Mouse (Mus musculus) midbrain, embryonic 14.5 days (tissue): Measurements from ENCODE around the gene Tead3. TPM values are rescaled to one million over a fixed set of nuclear protein-coding genes. Genes with fewer than 3 reads are reported as not detected.

Source experiments
- ATAC-seq: fragments of 200-750 bp; cut with Nextera tagmentation; 2 replicates; pipeline ENCODE4 v1.8.0; 2017; ENCODE audit warnings: moderate number of reproducible peaks, moderate library complexity; ENCODE audit not compliant: low FRiP score, low TSS enrichment
- DNase-seq: peaks from one replicate; pipeline ENCODE4 v3.0.0-alpha.2; 2015
- H3K27ac ChIP-seq: fragments of 300-500 bp; sonication (generic); replicated peaks from 2 replicates; pipeline ENCODE4 v1.5.1; 2014; ENCODE audit warnings: mild to moderate bottlenecking, low read depth, low read length, moderate library complexity
- H3K27me3 ChIP-seq: fragments of 300-500 bp; sonication (generic); 2 replicates; pipeline ENCODE4 v1.6.1; 2014; ENCODE audit warnings: low read length, control low read depth, mixed read lengths; ENCODE audit not compliant: control insufficient read depth, insufficient read depth
- H3K36me3 ChIP-seq: fragments of 300-500 bp; sonication (generic); 2 replicates; pipeline ENCODE4 v1.6.1; 2014; ENCODE audit warnings: low read length, control low read depth; ENCODE audit not compliant: control insufficient read depth, insufficient read depth
- H3K4me1 ChIP-seq: fragments of 300-500 bp; sonication (generic); 2 replicates; pipeline ENCODE4 v1.6.1; 2014; ENCODE audit warnings: mild to moderate bottlenecking, antibody characterized with exemption, low read length, control low read depth; ENCODE audit not compliant: control insufficient read depth, insufficient read depth
- H3K4me2 ChIP-seq: fragments of 300-500 bp; sonication (generic); 2 replicates; pipeline ENCODE4 v1.6.1; 2014; ENCODE audit warnings: mild to moderate bottlenecking, low read length, moderate library complexity
- H3K4me3 ChIP-seq: fragments of 300-500 bp; sonication (generic); replicated peaks from 2 replicates; pipeline ENCODE4 v1.5.1; 2014; ENCODE audit warnings: low read depth, low read length
- H3K9ac ChIP-seq: fragments of 300-500 bp; sonication (generic); replicated peaks from 2 replicates; pipeline ENCODE4 v1.6.1; 2014; ENCODE audit warnings: mild to moderate bottlenecking, low read length, moderate library complexity
- H3K9me3 ChIP-seq: fragments of 300-500 bp; sonication (generic); 2 replicates; pipeline ENCODE4 v1.6.1; 2016; ENCODE audit warnings: low read length, control low read depth, mixed read lengths; ENCODE audit not compliant: control insufficient read depth
- WGBS: fragments of 180-500 bp; shearing (Covaris S2); extraction: QIAGEN DNeasy Blood & Tissue Kit; methylation state at CpG from one replicate; pipeline ENCODE4 v1.1.7; 2014; 5-methylcytosine and 5-hydroxymethylcytosine counted together
- polyA plus RNA-seq: library from polyadenylated mRNA; unstranded; fragments of >200 nt; fragmentation: Nextera tagmentation; extraction: Ambion mirVana; gene quantifications from 2 replicates; pipeline ENCODE4 v1.2.1, GENCODE M21; 2014

Gene Tead3
- polyA plus RNA-seq, 1 experiment from 2014 or later, result 1.7 TPM

DNA sequence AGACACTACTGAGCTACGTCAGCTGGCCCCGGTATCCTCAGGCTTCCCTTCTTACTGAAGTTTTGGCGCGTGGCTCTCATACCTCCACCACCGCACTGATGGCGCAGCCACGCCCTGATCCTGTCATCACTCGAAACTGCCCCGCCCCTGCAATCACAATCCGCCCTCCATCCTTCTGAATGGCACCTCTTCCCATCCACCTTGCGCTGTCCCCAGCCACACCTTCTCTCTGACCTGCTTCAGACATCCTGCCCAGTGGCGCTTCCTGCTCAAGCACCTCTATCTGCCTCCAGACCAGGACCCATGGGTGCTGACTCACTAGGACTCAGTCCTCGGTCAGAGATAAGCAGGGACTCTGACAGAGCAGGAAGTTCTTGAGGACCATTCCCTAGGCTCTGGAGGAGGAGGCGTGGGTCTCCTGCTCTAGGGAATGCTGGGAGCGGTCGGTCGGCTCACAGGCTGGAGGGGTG is 25.0 kb upstream of the Tead3 start:
- H3K4me1 ChIP-seq, result no peaks in the 10 kb centered on the region
- no peaks in the 10 kb centered on the region for H3K9me3 ChIP-seq
- H3K4me2 ChIP-seq, result no peak overlapping the region
- no peak overlapping the region for H3K27ac ChIP-seq
- no peak overlapping the region for H3K4me3 ChIP-seq
- WGBS, result 16% methylated on average over 17 of the region's 17 CpGs
- H3K9ac ChIP-seq, result no peak overlapping the region
- ATAC-seq (no peak), DNase-seq (no peak)
- peaks cover 12% of the 10 kb centered on the region for H3K27me3 ChIP-seq
- no peaks in the 10 kb centered on the region for H3K36me3 ChIP-seq

DNA sequence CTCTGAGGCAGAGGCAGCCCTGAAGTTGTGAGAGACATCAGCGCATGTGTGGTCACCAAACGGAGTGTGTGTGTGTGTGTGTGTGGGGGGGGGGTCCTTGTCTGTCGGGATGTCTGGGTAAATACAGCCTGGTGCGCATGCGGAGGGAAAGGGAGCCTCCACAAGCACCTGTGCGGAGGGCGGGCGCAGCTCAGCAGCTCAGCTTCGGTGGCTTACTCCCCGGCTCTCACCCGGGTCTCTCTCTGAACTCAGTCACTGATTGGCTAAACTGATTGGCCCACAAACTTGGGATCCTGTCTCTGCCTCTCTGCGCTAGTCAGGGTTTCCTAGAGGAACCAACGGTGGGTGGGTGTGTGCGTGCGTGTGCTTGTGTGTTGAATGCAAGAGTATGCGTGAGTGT is 23.9 kb upstream of the Tead3 start:
- WGBS, result 14% methylated on average over 16 of the region's 16 CpGs
- peak; percentile 30 for DNase-seq
- no peak overlapping the region for H3K4me2 ChIP-seq

GRCm38 (mm10) chr17:28373821-28374220 is 23.2 kb upstream of the Tead3 start:
- Histone ChIP-seq H3K27ac (no peak overlapping the region), H3K4me1 (no peaks in the 10 kb centered on the region), H3K9me3 (no peaks in the 10 kb centered on the region), H3K9ac (no peak overlapping the region), H3K36me3 (no peaks in the 10 kb centered on the region), H3K4me3 (no peak overlapping the region), H3K4me2 (no peak overlapping the region), H3K27me3 (peaks cover 12% of the 10 kb centered on the region)
- DNase-seq (peak; percentile 65), ATAC-seq (no peak)
- 13% methylated on average over 10 of the region's 10 CpGs for WGBS

More for the DNA sequence above, 23.9 kb upstream of the Tead3 start:
- Histone ChIP-seq H3K9ac (no peak overlapping the region), H3K4me1 (no peaks in the 10 kb centered on the region), H3K27ac (no peak overlapping the region), H3K36me3 (no peaks in the 10 kb centered on the region), H3K9me3 (no peaks in the 10 kb centered on the region), H3K4me3 (no peak overlapping the region), H3K27me3 (peaks cover 12% of the 10 kb centered on the region)
- no peak for ATAC-seq

DNA sequence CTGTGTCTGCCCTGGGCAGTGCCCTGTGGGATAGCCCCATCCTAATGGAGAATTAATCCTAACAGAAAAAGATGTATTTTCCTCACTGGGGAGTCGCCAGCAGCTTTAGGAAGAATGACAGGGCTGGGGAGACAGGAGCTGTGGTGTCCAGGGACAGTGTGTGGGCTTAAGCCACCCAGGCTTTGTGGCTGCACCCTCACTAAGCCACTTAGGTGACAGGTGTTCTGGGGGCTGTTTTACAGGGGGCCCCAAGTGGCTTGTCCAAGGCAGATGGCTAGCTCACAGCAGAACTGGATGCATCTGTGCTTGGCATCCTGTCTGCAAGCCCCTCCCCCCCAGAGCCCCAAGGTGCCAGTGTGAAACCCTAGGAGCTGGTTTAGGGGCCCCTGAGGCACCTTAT is 21.3 kb upstream of the Tead3 start:
- Histone ChIP-seq H3K27me3 (peaks cover 12% of the 10 kb centered on the region), H3K27ac (no peak overlapping the region), H3K9me3 (no peaks in the 10 kb centered on the region), H3K4me3 (no peak overlapping the region), H3K36me3 (no peaks in the 10 kb centered on the region), H3K4me2 (no peak overlapping the region), H3K4me1 (no peaks in the 10 kb centered on the region), H3K9ac (no peak overlapping the region)
- DNase-seq (no peak), ATAC-seq (no peak)
- WGBS, result 48% methylated on average over 1 of the region's 1 CpGs

DNA sequence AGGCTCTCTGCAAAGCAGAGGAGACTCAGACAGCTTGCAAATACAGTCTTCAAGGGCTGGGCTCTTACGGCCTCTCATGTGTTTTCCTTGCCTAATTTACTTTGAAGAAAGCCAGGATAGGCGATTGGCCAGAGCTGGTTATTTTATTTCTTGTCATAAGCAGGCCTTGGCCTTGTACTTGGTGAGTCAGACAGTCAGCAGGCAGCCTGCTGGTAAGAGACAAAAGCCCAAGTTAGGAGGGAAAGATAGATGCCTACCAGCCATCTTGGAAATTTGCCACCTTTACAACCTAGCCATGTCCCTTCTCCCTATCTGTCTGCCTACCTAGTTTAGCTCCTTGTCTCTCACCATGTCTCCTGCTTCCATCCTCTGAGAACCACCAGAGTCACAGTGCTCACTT is 20.7 kb upstream of the Tead3 start:
- no peaks in the 10 kb centered on the region for H3K9me3 ChIP-seq
- no peak overlapping the region for H3K9ac ChIP-seq
- 81% methylated on average over 2 of the region's 2 CpGs for WGBS
- peaks cover 12% of the 10 kb centered on the region for H3K27me3 ChIP-seq
- H3K27ac ChIP-seq, result no peak overlapping the region
- H3K4me3 ChIP-seq, result no peak overlapping the region
- ATAC-seq, result no peak
- no peaks in the 10 kb centered on the region for H3K4me1 ChIP-seq
- H3K4me2 ChIP-seq, result no peak overlapping the region
- no peaks in the 10 kb centered on the region for H3K36me3 ChIP-seq
- no peak for DNase-seq

GRCm38 (mm10) chr17:28369056-28369455 is 18.4 kb upstream of the Tead3 start:
- H3K36me3 ChIP-seq, result no peaks in the 10 kb centered on the region
- 88% methylated on average over 5 of the region's 5 CpGs for WGBS
- no peak for ATAC-seq
- H3K4me2 ChIP-seq, result no peak overlapping the region
- no peak overlapping the region for H3K9ac ChIP-seq
- H3K27me3 ChIP-seq, result peaks cover 16% of the 10 kb centered on the region
- DNase-seq, result no peak
- H3K9me3 ChIP-seq, result no peaks in the 10 kb centered on the region
- no peak overlapping the region for H3K27ac ChIP-seq
- H3K4me3 ChIP-seq, result no peak overlapping the region
- H3K4me1 ChIP-seq, result 0 out of 2 replicates have a peak, but pooled peaks cover 3% of the 10 kb centered on the region

DNA sequence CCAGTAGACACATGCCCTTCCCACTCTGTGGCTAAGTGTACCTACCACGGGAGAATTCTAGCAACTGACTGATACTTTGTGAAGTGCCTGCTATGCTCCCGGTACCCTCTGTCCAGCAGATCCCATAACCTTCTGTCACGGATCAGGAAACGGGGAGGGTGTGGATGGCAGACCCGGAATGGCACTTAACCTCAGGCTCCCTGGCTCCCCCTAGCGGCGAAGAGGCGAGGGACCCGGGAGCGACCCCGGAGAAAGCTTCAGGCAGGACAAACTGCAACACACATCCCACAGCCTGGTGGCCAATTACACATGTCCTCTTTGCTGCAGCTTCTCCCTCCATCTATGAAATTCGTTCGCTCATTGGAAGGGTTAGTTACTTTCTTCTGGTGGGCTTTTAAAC is 17.8 kb upstream of the Tead3 start:
- Histone ChIP-seq H3K36me3 (no peaks in the 10 kb centered on the region), H3K4me1 (0 out of 2 replicates have a peak, but pooled peaks cover 8% of the 10 kb centered on the region), H3K4me3 (no peak overlapping the region), H3K9me3 (no peaks in the 10 kb centered on the region), H3K27ac (no peak overlapping the region), H3K4me2 (no peak overlapping the region), H3K27me3 (peaks cover 21% of the 10 kb centered on the region), H3K9ac (no peak overlapping the region)
- DNase-seq, result peak; percentile 73
- ATAC-seq, result no peak
- 6% methylated on average over 13 of the region's 13 CpGs for WGBS

DNA sequence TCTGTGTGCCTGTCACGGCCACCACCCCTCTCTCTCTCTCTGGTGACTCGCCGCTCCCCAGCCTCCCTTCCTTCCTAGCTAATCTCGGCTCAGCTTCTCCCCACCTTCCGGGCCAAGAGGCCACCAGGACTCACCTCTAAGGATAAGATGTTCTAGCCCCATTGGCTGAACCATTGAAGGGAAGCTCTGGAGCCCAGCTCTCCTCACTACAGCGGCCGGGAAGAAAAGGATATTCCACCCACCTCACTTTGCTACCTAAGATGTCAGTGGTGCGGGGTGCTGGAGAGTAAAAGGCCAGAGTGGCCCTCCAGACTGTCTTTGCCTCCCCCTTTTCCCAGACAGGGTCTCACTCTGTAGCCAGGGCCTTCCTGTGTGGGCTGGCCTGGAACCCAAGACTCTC is 14.5 kb upstream of the Tead3 start, which contains the start of gene Tulp1:
Gene Tulp1 (minus strand): TSS at position 101 of the 400 bp plus-strand sequence.
- Histone ChIP-seq H3K4me3 (0 out of 2 replicates have a peak within 1 kb of the TSS, but pooled peaks have one; percentile 7), H3K36me3 (no peaks in the 10 kb centered on the region), H3K9me3 (no peaks in the 10 kb centered on the region), H3K27ac (no peak within 1 kb of the TSS), H3K4me2 (peak within 1 kb of the TSS; percentile 33), H3K4me1 (0 out of 2 replicates have a peak, but pooled peaks cover 15% of the 10 kb centered on the region), H3K27me3 (peaks cover 38% of the 10 kb centered on the region), H3K9ac (0 out of 2 replicates have a peak within 1 kb of the TSS, but pooled peaks have one; percentile 16)
- DNase-seq (no peak), ATAC-seq (no peak)
- 22% methylated on average over 8 of the region's 8 CpGs for WGBS

GRCm38 (mm10) chr17:28363507-28363906 is 12.9 kb upstream of the Tead3 start:
- H3K9me3 ChIP-seq, result no peaks in the 10 kb centered on the region
- 10% methylated on average over 6 of the region's 6 CpGs for WGBS
- 0 out of 2 replicates have a peak, but pooled peaks cover 15% of the 10 kb centered on the region for H3K4me1 ChIP-seq
- H3K27me3 ChIP-seq, result peaks cover 45% of the 10 kb centered on the region
- H3K27ac ChIP-seq, result no peak overlapping the region
- DNase-seq (no peak), ATAC-seq (no peak)
- H3K9ac ChIP-seq, result no peak overlapping the region; the same call in 1 of the 2 replicates
- no peak overlapping the region for H3K4me3 ChIP-seq
- no peak overlapping the region for H3K4me2 ChIP-seq
- H3K36me3 ChIP-seq, result no peaks in the 10 kb centered on the region
